Mouse (Mus musculus) MN1 (cell line): Measurements from ENCODE around the gene Il16.

Source experiments
- DNase-seq: peaks from one replicate; pipeline ENCODE4 v3.0.0-alpha.2; 2016; ENCODE audit warnings: low spot score

The Il16 gene

GRCm38 (mm10) chr7:83682640-83683274 is 62.8 kb downstream of the Il16 start:
- DNase-seq = no peak

DNA sequence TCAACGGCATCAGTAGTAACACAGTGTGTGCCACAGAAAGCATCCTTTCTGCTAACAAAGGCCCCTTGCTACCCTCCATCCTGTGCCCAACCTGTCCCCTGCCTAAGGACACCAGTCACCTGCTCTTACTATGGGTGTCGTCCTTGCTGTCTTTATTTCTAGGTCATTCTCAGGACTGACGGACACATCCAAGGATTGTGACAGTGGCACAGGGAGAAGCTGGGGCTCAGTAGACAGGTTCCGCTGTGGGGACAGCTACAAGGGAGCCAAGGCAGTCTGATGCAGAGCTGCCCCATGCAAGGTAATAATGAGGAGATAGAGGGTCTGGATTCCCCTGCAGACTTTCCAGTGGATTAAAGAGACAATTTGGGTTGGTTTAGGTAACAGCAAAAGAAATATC is 67.0 kb downstream of the Il16 start:
- no peak for DNase-seq

GRCm38 (mm10) chr7:83677296-83677695 is 68.2 kb downstream of the Il16 start:
- DNase-seq = no peak

- peak; percentile 9 for DNase-seq
Measured at GRCm38 (mm10) chr7:83675545-83676254, 69.8 kb downstream of the Il16 start.

GRCm38 (mm10) chr7:83671573-83671972 is 74.0 kb downstream of the Il16 start:
- DNase-seq = no peak

- peak; percentile 11 for DNase-seq
Measured at GRCm38 (mm10) chr7:83668724-83669123, 76.8 kb downstream of the Il16 start.

DNA sequence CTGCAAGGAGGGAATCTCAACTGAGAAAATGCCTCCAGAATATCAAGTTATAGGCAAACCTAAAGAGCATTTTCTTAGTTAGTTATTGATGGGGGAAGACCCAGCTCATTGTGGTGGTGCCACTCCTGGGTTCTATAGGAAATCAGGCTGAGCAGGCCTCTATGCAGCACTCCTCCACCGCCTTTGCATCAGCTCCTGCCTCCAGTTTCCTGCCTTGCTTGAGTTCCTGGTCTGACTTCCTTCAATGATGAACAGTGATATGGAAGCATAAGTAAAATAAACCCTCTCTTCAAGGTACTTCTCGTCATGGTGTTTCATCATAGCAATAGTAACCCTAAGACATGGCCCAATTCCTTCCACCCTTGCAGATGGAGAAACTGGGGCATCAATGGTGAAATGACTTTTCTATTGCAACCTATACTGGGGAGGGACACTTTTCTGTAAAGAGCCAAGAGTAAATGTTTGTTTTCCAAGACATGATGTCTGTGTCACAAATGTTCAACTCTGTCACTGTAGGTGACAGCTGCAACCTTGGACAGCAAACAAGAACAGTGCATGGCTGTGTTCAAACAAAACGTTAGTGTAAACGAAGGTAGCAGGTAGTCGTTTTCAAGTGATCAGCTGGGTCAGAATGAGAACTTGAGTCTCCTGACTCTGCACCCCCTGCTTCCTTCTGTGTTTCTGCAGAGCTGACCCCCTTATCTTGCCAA is 77.4 kb downstream of the Il16 start:
- no peak for DNase-seq

GRCm38 (mm10) chr7:83666087-83666595 is 79.4 kb downstream of the Il16 start:
- DNase-seq = no peak

DNA sequence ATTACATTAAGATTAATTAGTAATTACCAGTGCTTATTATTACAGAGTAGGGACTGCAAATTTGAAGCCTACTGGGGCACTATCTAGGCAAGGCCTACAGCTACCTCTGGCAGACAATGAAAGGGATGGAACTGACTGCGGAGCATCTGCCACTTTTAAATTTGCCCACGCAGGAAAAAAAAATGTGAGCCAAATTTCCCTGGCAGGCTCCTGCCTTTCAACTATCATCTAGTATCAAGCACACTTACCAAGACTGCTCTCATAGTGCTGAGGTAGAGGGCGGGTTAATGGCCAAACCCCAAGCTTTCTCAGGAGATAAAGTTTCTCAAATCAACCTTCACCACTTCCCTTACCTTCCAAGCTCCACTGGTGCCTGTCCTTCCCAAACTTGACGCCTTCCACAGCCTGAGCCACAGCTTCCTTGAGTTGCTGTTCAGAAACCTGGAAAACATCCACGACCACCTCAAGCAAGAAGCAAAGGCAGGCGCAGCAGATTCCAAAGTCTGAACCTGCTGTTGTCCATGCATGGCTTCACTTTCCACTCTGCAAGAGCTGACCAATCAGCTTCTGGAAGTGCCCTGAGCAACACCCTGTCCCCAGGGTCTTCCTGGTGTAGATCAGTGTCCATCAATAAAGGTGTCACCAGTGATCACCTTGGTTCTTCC is 82.7 kb downstream of the Il16 start:
- DNase-seq = no peak

GRCm38 (mm10) chr7:83661763-83662162 is 83.8 kb downstream of the Il16 start:
- no peak for DNase-seq

GRCm38 (mm10) chr7:83661031-83661430 is 84.5 kb downstream of the Il16 start:
- DNase-seq = no peak

DNA sequence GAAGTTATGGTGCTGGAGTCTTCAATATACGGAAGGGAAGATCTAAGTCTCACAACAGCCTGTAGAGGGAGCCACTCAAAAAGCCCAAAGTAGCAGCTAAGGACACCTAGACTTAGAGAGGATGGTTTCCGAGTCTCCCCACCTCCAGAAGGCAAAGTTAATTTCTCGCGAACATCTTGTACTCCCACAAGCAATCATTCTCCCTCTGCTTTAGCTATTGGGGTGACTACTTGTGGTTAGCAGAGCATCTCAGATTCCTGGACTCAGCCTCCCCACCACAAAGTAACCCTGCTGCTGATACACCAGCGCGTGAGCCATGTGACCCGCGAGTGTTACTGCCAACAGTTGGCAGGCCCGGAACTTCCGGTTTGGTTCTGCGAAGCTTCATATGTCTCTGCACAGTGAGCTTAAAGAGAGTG is 85.2 kb downstream of the Il16 start:
- no peak for DNase-seq

- no peak for DNase-seq
Measured at GRCm38 (mm10) chr7:83659159-83660065, 86.1 kb downstream of the Il16 start.

GRCm38 (mm10) chr7:83658716-83659115 is 86.8 kb downstream of the Il16 start:
- DNase-seq = no peak

- no peak for DNase-seq
Measured at GRCm38 (mm10) chr7:83654938-83655630, 90.4 kb downstream of the Il16 start.

- no peak for DNase-seq
Measured at GRCm38 (mm10) chr7:83654196-83654595, 91.3 kb downstream of the Il16 start.

- DNase-seq = no peak
Measured at GRCm38 (mm10) chr7:83653605-83654051, 91.9 kb downstream of the Il16 start.

- no peak for DNase-seq
Measured at GRCm38 (mm10) chr7:83652498-83652897, 93.0 kb downstream of the Il16 start.

GRCm38 (mm10) chr7:83650638-83651037 is 94.9 kb downstream of the Il16 start:
- DNase-seq = no peak

- no peak for DNase-seq
Measured at GRCm38 (mm10) chr7:83648807-83649206, 96.7 kb downstream of the Il16 start.

DNA sequence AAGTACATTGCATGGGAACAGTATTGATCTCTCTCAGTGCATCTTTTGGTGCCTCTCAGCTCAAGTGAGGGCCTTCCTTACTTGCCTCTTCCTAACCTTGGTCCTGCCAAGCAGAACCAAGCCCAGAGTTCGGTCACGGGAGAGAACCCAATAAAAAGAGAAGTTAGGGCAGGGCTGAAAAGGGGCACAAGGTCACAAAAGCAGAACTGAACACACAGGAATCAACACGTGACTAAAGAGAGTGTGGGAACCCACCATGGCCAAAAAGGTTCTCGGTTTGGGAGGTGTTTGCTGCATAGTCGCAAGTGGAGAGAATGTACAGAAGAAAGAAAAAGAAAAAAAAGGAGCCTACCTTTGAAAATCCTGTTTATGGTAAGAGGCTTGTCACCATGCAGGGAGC is 100.0 kb downstream of the Il16 start:
- no peak for DNase-seq
